Mouse (Mus musculus) cerebellum, postnatal 25 days (tissue): ENCODE measurements around the gene Rab21.
"Not testable (repeated sequence)": the region's sequence is repeated elsewhere in the genome, so short reads cannot be mapped to it uniquely, and the experiment has no call there.

ENCODE experiments used
- DNase-seq, 2 experiments: peaks; one replicate each; pipeline ENCODE4 v3.0.0; 2021; ENCODE audit warnings: mixed read lengths in 2 of 2

Rab21 gene

DNA sequence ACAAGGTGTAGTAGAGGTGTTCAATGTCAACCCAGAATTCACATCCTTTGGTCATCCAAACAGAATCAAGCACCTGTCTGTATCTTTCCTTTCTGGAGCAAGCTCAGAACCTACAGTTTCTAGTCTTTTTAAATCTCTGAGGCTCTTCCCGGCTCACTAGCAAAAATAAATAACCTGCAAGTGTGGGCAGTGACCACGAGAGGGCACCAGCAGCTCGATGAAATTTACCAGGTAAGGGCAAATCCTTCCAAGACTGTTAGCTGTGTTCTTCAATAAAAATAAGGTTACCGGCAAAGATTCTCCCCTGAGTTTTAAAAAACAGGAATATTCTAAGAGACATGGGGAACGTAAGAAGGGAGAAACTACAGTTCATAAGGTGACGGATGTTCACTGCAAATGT is 7.9 kb upstream of the Rab21 start:
- DNase-seq, result peak; percentile 73 to 83

DNA sequence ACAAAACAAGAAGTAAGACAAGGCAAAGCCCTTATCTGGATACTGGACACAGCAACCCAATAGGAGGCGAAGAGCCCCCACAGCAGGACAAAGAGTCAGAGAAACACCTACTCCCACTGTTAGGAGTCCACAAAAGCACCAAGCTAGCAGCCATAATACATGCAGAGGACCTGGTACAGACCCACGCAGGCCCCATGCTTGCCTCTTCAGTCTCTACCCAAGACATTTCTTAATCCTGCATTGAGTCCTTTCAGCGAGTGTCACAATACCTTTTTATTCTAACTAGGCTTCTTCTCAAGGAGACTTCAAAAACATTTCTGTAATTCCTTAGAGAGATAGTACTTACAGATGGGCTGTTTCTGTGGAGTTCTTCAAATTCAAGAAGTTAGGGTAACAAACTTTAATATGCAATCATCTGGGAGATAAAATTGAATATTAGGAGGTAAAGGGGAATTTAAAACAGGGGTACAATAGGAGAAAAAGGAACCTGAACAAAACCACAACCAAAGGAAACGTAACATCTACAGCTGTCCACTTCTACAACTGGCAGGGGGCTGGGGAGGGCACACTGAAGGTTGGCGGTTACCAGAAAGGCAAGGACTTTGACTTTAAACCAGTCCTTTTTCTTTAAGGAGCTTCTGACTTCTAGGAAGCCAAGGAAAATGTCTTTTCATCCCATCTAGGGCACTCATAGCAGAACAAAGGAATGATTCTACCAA is 6.1 kb upstream of the Rab21 start:
- DNase-seq, result no peak

DNA sequence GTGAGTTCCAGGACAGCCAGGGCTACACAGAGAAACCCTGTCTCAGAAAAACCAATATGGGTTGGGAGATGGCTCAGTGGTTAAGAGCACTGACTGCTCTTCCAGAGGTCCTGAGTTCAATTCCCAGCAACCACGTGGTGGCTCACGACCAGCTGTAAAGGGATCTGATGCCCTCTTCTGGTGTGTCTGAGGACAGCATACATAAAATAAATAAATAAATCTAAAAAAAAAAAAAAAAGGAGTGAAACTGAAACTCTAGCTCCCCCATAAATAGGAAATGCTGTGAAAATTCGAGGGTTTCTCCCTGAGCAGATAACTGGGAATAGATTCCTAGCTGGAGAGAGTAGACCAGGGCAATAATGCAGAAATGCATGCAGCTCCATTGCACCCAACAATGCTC is 3.0 kb upstream of the Rab21 start:
- DNase-seq, result not testable (repeated sequence)

DNA sequence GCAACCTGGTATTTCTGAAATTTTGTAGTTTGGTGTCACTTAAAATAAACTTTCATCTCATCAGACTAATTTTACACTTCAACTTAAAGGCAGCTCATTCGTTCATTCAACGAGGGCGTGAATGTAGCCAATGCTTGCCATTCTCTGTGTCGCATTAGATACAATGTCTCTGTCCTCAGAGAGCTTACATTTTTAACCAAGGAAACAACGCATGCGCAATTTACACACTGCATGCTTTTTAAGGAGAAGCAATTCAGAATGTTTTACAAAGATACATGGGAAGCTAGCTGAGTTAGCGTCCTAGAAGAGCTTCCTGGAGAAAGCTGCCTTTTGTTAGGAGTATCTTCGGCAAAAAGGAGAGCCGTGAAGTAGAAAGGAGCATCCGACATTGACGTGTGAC is 919 bp upstream of the Rab21 start:
- no peak for DNase-seq

DNA sequence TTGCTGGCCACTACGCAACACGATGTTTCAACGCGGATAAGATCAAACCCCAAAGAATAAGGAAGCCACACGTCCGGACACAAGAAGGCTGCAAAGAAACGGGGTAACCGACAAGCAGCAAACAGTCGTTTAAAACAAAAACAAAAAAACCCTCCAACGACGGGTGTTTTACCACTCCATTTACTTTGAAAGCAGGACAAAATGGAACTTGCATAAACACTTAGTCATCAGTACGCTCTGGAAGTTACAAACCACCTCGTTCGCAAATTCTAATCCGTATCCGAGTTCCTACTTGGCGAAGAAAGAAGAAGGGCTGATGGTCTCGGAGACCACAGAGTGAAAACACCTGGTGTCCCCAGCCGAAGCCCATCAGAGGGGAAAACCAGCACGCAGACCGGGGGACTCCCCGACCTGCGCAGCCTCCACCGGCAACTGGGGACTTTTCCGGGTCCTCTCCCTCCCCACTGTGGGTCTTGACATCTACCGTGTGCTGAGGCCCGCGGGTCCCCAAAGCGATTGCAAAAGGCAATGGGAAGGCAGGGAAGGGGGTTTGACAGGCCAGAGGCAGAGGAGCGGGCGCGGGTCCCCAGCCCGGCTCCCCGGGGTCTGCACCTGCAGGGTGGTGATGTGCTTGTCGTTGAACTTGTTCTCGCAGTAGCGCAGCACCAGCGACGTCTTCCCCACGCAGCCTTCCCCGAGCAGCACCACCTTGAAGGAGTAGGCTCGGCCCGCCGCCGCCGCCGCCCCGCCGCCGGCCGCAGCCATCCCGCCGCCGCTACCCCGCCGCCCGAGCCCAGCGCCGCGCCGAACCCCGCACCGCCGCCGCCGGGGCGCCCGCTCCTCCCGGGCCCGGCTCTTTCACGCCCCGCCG is 577 bp downstream of the Rab21 start:
- DNase-seq, result no peak

DNA sequence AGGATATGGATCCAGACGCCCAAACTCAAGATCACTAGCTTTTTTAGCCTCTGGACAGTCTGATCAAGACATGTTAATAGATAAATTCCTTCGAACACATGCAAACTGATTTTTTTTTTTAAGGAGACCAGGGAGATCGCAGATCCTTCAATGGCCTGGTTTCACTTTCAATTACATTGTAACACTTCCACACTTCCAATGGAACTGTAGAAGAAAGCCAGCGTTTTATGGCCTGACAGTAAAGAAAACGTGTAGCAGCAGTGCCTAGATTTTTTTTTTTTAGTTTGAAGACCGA is 1.2 kb downstream of the Rab21 start:
- DNase-seq, result no peak

DNA sequence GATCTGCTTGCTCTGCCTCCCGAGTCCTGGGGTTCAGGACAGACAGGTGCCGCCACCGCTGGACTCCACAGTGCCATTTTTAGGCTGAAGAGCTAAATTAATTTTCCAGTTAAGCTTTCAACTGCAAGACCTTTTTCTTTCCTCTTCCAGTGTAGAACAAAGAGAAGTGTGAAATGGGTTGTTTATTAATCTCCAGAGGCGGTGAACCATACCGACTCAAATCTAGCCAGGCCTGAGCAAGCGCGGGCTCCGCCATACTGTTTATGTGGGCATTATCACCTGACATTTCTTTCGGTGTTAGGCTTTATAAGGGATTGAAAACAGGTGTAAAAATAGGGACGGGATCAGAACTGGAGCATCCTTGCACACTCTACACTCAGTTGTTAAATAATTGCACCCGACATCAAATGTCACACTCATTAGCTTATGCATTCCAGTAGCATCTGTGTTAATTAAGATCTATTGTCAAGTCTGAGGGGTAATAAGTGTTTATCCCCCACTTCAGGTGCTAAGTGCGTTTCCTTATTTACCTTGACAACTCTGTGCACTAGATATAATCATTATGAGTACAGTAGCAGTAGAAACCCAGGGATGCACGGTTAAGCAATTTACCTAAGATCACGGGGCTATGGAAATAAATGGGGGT is 1.6 kb downstream of the Rab21 start:
- peak in 1 of 2 experiments; percentile 17 for DNase-seq

DNA sequence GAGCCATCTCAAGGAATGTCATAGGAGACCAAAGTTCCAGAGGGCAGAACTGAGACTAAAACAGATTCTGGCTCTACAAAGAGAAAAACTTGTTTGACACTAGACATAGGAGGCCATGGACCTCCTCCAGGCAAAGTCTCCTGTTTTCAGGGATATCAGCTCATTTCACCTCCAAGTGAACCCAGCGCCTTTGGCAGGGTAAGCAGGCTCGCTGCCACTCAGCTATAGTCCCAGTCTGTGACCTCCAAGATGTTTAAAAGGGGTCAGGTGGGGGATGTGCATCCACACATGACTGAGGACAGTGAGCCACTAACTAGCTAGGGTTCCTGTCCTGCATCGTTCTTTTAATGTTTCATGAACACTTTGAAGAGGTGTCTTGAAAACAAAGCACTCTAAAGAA is 2.7 kb downstream of the Rab21 start:
- no peak for DNase-seq

DNA sequence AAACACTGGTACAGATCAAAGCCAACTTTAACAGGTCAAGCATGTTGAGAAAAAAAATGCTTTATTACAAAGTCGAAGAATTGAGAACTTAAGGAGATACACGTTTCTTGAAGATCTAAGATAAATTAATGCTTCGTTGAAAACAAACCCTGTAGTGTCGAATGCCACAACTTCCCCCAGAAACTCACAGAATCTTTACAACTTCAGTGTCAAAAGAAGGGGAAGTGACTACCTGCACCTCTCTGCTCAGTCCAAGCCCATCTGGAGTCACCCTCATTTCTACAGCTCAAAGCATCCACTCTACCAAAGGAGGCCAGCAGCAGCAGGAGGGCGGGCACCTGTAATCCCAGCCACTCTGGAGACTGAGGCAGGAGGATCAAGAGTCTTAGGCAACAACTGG is 3.2 kb downstream of the Rab21 start:
- no peak for DNase-seq

DNA sequence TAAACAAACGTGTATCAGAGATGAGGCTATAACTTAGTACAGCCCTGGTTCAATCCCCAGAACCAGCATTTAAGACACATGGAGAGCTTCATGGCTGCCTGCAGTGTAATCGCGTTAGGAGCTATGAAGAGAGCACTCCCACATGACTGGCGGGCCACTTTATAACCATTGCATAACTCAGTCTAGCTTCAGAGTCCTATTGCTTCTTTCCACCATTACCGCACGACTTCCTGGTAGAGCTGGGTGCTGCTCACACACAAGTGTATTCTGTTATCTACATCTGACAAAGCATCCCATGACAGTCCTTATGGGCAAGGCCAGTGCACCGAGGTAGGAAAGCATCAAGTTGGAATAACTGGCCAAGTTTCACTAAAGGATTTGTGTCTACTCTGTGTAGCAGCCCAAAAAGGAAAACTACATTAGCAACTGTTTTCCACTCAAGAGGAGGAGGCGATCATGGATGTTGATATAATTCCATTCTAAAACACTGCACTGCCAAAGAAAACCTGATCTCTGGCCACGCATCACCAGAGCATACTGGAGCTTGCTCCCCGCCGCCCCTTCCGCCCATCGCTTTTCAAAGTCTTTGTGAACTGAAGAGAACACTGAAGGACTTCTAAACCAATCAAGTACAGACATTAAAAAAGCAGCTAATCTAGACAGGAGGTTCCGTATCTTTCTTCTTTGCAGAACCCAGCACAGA is 4.0 kb downstream of the Rab21 start:
- no peak for DNase-seq

DNA sequence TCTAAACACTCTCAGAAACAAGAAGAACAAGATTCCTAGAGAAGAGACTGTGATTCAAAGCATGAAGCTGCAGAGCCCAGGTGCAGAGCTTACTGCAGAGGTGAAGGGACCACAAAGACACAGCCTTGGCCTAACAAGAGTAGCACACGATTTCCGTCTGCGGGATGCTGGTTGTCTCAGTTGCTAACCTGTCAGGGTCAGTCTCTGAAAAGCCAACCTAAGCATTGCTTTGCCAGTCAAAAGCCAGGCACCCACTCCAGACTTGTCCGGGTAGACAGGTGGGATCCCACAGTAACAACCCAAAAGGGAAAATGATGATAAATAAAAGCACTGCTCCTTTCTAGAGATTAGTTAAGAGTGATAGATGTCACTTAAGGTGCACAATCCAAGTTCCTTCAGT is 6.2 kb downstream of the Rab21 start:
- DNase-seq, result no peak

DNA sequence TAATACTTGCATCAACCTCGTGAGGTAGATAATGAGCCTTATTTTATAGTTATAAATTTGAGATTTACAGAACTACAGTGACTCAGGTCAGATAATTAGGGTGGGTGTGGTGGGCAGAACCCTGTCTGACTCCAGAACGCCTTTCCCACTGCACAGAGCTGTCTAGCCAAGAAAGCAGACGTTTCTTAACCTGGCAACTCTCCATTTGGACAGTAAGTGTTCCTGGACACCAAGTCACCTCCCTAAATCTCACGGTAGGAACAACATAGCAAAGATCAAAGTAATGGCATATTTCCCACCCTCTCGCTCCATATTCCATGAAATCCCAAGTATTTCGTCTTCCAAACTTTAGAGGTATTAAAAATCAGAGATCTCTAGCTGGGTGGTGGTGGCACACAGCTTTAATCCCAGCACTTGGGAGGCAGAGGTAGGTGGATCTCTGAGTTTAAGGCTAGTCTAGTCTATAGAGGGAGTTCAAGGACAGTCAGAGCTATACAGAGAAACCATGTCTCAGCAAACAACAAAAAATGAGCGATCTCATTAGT is 8.0 kb downstream of the Rab21 start:
- no peak for DNase-seq

DNA sequence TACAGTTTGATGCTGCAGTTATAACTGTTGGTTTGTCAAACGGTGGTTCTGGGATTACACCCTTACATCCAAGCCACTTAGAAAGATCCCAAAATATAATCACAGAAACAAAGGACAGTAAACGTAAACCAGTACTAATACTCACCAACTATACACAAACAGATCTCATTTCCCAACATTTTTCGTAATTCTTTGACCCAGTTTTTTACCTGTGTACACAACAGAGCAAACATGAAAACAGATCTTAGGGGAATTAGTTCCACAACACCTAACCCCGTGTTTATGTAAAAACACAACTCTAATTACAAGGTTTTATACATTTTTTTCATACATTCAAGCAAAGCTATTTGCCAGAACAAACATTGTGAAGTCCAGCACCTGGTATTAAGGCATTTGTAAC is 16.7 kb downstream of the Rab21 start:
- DNase-seq, result no peak

DNA sequence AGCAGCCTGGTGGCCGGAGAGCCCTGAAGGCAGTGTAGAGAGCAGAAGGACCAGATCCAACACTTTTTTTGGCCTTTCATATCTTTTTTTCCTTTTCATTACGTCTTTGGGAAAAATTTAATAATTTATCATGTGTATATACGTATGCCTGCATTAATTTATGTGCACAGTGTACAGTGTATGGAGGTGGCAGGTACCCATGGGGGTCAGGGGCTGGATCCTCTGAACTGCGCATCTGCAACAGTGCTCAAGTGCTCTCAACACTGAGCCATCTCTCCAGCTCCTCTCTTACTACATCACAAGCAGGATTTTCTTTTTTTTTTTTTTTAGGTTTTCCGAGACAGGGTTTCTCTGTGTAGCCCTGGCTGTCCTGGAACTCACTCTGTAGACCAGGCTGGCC is 17.8 kb downstream of the Rab21 start:
- no peak for DNase-seq

DNA sequence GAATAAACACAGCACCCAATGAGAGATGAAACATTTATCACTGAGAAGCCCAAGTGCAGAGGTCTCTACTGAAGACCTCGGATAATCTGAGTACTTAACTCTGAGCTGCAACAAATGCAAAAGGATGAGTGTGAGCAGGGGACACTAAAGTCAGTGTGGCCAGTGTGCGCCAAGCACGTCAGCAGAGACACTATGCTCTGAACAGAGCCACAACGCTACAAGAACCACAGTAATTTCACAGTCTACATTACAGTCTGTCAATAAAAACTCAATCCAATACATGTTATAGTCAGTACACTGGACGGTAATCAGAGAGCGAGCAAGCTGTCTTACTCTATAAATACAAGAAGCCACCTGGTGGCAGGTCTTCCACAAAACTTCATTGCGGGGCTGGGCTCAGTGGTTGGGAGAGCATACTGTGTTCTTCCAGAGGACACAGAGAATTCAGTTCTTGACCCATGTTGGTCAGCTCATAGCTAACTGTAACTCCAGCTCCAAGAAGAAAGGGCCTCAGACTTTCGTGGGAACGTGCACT is 18.9 kb downstream of the Rab21 start:
- no peak for DNase-seq

DNA sequence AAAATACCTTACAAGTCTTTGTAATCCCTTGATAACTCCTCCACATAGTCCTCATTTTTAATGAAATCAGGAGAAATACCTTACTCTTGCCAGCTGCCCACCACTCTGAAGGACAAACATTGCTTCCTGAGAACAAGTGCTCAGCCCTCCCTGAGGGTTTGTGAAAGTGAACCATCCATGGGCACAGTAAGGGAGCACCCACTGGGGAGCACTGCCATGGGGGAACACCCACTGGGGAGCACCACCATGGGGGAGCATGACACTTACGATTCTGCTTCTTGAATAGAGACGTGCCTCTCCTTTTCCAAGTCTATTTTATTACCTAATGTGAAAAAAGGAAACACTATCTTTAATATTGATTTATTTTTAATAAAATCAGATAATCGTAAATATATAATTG is 20.2 kb downstream of the Rab21 start:
- no peak for DNase-seq

DNA sequence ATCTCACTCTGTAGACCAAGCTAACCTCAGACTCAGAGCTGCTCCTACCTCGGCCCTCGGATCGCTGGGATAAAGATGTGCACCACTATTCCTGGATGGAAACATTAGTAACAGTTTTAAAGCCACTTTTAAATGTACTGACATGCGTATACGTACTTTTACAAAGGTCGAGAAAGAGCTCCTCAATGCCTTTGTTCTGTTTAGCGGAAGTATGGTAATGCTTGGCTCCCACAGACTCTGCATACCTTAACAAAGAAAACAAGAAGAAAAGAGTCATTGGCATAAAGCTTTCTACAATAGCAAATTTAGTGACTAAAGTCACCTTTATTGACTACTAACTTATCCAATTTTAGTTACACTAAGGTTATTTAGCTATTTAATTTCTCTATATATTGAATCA is 20.7 kb downstream of the Rab21 start:
- no peak for DNase-seq

DNA sequence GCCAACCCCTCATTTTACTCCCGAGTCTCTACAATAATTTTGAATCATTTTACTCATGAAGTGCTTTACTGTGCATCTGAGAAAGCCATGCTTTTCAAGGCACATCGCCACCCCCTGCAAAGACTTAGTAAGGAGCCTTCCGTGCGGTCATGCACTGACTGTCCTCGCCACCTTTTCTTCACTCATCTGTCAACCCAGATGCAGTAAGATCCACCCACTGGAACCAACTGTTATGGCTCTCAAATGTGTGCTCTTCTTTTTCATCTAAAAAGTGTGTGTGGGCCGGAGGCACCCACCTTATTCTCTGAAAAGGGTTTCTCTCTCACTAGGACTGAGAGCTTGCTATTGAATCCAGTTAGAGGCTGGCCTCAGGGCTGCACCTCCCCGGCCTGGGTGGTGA is 21.4 kb downstream of the Rab21 start:
- no peak for DNase-seq

DNA sequence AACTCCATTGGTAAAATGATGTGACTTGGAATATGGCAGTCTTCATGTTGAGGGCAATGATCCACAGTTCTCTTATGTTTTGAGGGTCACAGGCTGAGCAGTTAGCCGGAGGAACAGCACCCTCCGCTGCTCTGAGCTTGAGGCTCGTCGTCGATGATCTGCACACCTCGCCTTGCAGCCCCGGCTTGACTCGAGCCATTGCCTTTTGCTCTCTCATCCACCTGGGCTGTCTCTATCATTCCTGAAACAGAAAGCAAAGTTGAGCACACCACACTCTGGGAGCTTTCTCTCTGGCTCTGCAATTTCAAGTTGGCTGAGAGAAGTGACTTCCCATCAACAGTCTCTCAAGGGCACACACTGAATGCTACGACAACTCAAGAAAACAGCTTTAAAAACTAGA is 24.7 kb downstream of the Rab21 start:
- no peak for DNase-seq

DNA sequence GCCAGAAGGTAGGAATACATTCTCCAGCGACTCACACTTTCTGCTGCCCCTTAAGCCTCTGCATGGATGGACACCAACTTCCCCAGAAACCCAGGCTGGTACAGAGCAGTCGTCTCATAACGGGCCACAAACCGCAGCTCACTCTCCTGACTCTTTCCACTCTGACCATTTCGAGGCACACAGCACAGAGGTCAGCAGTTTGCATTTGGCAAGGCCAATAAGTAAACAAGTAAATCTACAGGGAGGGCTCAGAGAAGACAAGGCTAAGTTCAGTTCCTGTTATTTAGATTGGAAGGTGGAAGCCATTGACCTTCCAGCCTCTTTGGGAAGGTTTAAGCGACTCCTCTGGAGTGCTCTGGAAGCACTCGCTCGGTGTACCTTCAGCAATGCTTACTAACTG is 26.5 kb downstream of the Rab21 start:
- DNase-seq, result no peak

DNA sequence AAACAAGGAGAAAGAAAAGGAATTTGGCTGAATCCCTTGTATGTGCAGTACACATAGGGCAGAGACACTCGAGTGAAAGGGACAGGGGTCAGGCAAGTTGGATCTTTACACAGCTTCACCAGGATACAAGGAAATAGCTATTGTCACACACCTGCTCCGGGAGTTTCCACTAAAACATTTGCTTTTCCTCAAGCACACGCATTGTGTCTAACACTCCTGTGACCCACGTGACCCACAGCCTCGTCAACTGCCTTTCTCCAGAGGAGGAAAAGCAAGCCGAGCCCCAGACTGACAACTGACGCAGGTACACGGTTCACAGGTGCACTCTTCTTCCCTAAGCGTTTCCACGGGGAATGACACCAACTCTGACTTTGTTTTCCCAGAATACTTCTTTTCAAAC is 31.2 kb downstream of the Rab21 start:
- DNase-seq, result no peak

DNA sequence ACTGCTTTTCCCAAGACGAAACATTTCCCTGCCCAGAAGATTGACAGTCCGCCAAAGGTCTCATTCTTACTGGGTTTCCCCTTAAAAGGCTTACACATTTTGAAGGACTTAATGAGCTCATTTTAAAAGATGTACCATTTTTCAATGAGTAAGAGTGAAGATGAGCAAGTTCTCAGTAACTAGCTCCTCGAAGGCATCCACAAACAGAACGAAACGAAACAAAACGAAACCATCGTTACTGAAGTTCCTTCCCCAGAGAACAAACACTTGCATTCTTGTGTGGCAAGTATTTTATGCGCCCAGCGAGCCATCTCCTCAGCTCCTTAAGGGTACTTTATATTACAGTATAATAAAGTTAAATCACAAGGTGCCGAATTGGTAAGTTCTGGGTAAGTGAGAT is 34.0 kb downstream of the Rab21 start:
- no peak for DNase-seq

DNA sequence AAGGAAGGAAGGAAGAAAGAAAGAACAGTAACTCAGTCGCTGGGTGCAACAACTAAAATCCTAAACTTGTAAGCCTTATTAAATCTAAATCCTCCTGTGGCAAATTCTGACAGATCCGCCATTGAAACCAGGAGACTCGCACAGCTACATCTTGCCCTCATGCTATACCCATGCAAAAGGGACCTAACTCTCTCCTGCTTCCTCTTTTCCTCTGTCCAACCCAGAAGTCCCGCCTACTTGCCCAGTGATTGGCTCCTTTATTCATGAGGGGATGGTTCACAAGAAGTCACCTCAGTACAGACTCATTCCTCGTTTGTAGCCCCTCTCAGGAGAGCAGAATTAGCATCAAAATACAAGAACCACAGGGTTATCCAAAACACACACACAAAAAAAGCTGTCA is 43.7 kb downstream of the Rab21 start:
- no peak for DNase-seq
